Mouse (Mus musculus): Measurements from ENCODE around the gene Mt2. TPM values are rescaled to one million over a fixed set of nuclear protein-coding genes. Genes with fewer than 3 reads are reported as not detected.

Mt2 gene
- polyA plus RNA-seq, 1 experiment: 80.3 TPM

GRCm38 (mm10) chr8:94172809-94173732, 607 bp downstream of the Mt2 start:
- no peak for TF ChIP-seq POLR2A (IDR thresholded peaks at IDR 0.05; ENCODE audit: low read depth, low read length)
- WGBS: 2% methylated on average over 39 of the region's 39 CpGs
- peaks cover 5% of the 10 kb centered on the region; the same call in 1 of the 2 replicates for H3K27me3 ChIP-seq (ENCODE audit: control insufficient read depth, insufficient read depth, low read length)
- H3K4me1 ChIP-seq (ENCODE audit: control insufficient read depth, insufficient read depth, insufficient read length, low read length): peaks cover 14% of the 10 kb centered on the region
- peak overlapping the region; percentile 67 for H3K4me3 ChIP-seq (ENCODE audit: low read depth, low read length)
- no peaks in the 10 kb centered on the region for H3K36me3 ChIP-seq (ENCODE audit: control insufficient read depth, insufficient read depth, low read length)
- H3K27ac ChIP-seq (ENCODE audit: insufficient read depth, low read depth, low read length): peak overlapping the region; percentile 37; the same call in 1 of the 2 replicates

DNA sequence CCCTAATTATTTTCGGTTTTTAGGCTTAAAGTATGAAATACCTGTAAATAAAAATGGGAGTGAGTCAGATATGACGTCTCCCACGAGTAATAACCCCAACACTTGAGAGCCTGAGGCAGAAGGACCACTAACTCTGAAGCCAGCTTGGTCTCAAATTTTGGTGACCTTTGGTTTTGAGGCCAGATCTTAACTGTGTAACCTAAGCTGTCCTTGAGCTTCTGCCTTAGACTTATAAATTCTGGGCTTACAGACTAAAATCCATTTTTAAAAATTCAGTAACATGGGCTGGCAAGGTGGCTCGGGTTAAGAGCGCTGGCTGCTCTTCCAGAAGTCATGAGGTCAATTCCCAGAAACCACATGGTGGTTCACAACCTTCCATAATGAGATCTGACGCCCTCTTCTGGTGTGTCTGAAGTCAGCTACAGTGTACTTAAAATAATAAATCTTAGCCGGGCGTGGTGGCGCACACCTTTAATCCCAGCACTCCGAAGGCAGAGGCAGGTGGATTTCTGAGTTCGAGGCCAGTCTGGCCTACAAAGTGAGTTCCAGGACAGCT, 1.5 kb downstream of the Mt2 start:
- peaks cover 14% of the 10 kb centered on the region for H3K4me1 ChIP-seq (ENCODE audit: control insufficient read depth, insufficient read depth, insufficient read length, low read length)
- H3K27me3 ChIP-seq (ENCODE audit: control insufficient read depth, insufficient read depth, low read length): peaks cover 5% of the 10 kb centered on the region; the same call in 1 of the 2 replicates
- H3K36me3 ChIP-seq (ENCODE audit: control insufficient read depth, insufficient read depth, low read length): no peaks in the 10 kb centered on the region
- WGBS: 50% methylated on average over 11 of the region's 11 CpGs
- no peak overlapping the region for H3K27ac ChIP-seq (ENCODE audit: insufficient read depth, low read depth, low read length)
- TF ChIP-seq CTCF (IDR thresholded peaks at IDR 0.05; ENCODE audit: extremely low read depth, insufficient read length, insufficient replicate concordance, low read depth, low read length) (no peak), POLR2A (IDR thresholded peaks at IDR 0.05; ENCODE audit: low read depth, low read length) (no peak)
- H3K4me3 ChIP-seq (ENCODE audit: low read depth, low read length): no peak overlapping the region

GRCm38 (mm10) chr8:94174619-94175213, 2.3 kb downstream of the Mt2 start:
- Histone ChIP-seq H3K27ac (ENCODE audit: insufficient read depth, low read depth, low read length) (no peak overlapping the region), H3K36me3 (ENCODE audit: control insufficient read depth, insufficient read depth, low read length) (no peaks in the 10 kb centered on the region), H3K27me3 (ENCODE audit: control insufficient read depth, insufficient read depth, low read length) (peaks cover 5% of the 10 kb centered on the region; the same call in 1 of the 2 replicates), H3K4me3 (ENCODE audit: low read depth, low read length) (no peak overlapping the region), H3K4me1 (ENCODE audit: control insufficient read depth, insufficient read depth, insufficient read length, low read length) (peaks cover 14% of the 10 kb centered on the region)
- 54% methylated on average over 7 of the region's 7 CpGs for WGBS
- no peak; the same call in 1 of the 2 replicates for TF ChIP-seq CTCF (IDR thresholded peaks at IDR 0.05; ENCODE audit: extremely low read depth, insufficient read length, insufficient replicate concordance, low read depth, low read length)
- no peak for TF ChIP-seq POLR2A (IDR thresholded peaks at IDR 0.05; ENCODE audit: low read depth, low read length)

DNA sequence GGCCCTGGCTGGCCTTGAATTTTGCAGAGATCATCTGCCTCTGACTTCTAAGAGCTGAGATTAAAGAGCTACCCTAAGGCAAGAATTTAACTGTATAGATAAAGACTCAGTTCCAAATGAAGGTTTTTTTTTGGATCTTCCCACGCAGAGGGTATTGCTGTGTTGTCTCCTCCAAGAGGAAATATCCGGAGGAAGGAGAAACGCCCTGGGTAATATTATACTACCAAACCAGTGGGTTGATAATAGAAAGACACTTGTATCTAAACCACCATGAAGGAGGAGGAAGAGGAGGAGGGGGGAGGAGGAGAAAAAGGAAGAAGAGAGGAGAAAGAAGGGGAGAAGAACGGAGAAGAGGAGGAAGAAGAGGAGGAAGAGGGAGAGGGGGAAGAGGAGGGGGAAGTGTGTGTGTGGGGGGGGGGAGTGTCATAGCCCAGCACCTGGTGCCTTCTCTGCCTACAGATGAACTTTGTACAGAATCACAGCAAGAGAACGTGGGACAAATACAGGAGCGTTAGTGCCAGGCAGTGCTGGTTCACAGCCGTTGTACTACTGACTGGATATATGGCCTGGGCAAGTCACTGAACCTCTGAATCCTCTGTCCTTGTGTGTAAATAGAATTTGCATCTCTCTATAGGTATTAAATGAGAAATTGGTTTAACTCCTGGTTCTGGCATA, 5.4 kb downstream of the Mt2 start:
- 22% methylated on average over 7 of the region's 7 CpGs for WGBS
- Histone ChIP-seq H3K27ac (ENCODE audit: insufficient read depth, low read depth, low read length) (peak overlapping the region; percentile 71), H3K36me3 (ENCODE audit: control insufficient read depth, insufficient read depth, low read length) (no peaks in the 10 kb centered on the region), H3K4me3 (ENCODE audit: low read depth, low read length) (no peak overlapping the region), H3K4me1 (ENCODE audit: control insufficient read depth, insufficient read depth, insufficient read length, low read length) (peaks cover 11% of the 10 kb centered on the region), H3K27me3 (ENCODE audit: control insufficient read depth, insufficient read depth, low read length) (peaks cover 2% of the 10 kb centered on the region; the same call in 1 of the 2 replicates)
- no peak for TF ChIP-seq CTCF (IDR thresholded peaks at IDR 0.05; ENCODE audit: extremely low read depth, insufficient read length, insufficient replicate concordance, low read depth, low read length)

DNA sequence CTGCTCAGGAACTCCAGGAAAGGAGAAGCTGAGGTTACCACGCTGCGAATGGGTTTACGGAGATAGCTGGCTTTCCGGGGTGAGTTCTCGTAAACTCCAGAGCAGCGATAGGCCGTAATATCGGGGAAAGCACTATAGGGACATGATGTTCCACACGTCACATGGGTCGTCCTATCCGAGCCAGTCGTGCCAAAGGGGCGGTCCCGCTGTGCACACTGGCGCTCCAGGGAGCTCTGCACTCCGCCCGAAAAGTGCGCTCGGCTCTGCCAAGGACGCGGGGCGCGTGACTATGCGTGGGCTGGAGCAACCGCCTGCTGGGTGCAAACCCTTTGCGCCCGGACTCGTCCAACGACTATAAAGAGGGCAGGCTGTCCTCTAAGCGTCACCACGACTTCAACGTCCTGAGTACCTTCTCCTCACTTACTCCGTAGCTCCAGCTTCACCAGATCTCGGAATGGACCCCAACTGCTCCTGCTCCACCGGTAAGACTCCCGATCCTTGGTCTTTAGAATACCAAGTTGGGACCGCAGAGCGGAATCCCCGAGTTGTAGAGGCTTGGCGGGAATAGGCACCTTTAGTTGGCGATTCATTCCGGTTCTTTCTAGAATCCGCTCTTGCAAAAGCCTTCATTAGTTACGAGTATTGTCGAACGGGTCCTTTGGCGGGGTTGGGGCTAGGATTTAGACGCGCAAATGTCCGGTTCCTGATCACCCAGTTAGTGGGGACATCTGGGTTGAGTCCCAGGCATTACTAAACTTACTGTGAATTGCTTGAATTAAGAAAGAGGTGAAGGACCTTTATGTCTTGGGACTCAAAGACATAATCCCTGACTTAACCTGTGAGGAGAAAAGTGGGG, 6.6 kb downstream of the Mt2 start, which contains the start of gene Mt1:
Gene Mt1 (plus strand): TSS at position 226 of the 856 bp plus-strand sequence.
- TF ChIP-seq POLR2A (IDR thresholded peaks at IDR 0.05; ENCODE audit: low read depth, low read length) (peak; percentile 92), CTCF (IDR thresholded peaks at IDR 0.05; ENCODE audit: extremely low read depth, insufficient read length, insufficient replicate concordance, low read depth, low read length) (0 out of 2 replicates have a peak, but pooled peaks have one; percentile 28)
- Histone ChIP-seq H3K27ac (ENCODE audit: insufficient read depth, low read depth, low read length) (peak within 1 kb of the TSS; percentile 84), H3K4me3 (ENCODE audit: low read depth, low read length) (peak within 1 kb of the TSS; percentile 72), H3K27me3 (ENCODE audit: control insufficient read depth, insufficient read depth, low read length) (no peaks in the 10 kb centered on the region), H3K4me1 (ENCODE audit: control insufficient read depth, insufficient read depth, insufficient read length, low read length) (peaks cover 5% of the 10 kb centered on the region), H3K36me3 (ENCODE audit: control insufficient read depth, insufficient read depth, low read length) (no peaks in the 10 kb centered on the region)
- WGBS: under 1% methylated on average over 50 of the region's 50 CpGs
